Mouse (Mus musculus) ES-Bruce4 (cell line): ENCODE data around the gene Csrnp2. TPM values are rescaled to one million over a fixed set of nuclear protein-coding genes. Genes with fewer than 3 reads are reported as not detected.

Source experiments
- H3K27ac ChIP-seq: 2 replicates; pipeline ENCODE4 v1.5.1; 2012; ENCODE audit warnings: low read length, inconsistent platforms; ENCODE audit not compliant: insufficient read depth
- H3K27me3 ChIP-seq: 2 replicates; pipeline ENCODE4 v1.6.1; 2012; ENCODE audit warnings: mild to moderate bottlenecking, low read length, inconsistent platforms; ENCODE audit not compliant: control insufficient read depth, poor library complexity, insufficient read depth, severe bottlenecking
- H3K36me3 ChIP-seq: 2 replicates; pipeline ENCODE4 v1.6.1; 2012; ENCODE audit warnings: inconsistent platforms, mild to moderate bottlenecking, low read length, moderate library complexity; ENCODE audit not compliant: control insufficient read depth, poor library complexity, insufficient read depth, severe bottlenecking
- H3K4me1 ChIP-seq: one replicate; pipeline ENCODE4 v1.8.1; 2011; ENCODE audit warnings: low read length; ENCODE audit not compliant: control insufficient read depth, insufficient read depth
- H3K4me3 ChIP-seq: 2 replicates; pipeline ENCODE4 v1.5.1; 2011; ENCODE audit warnings: low read depth, mild to moderate bottlenecking, low read length
- H3K9ac ChIP-seq: 2 replicates; pipeline ENCODE4 v1.6.1; 2012; ENCODE audit warnings: low read depth, mild to moderate bottlenecking, inconsistent platforms; ENCODE audit not compliant: poor library complexity, severe bottlenecking
- H3K9me3 ChIP-seq: replicated peaks from 2 replicates; pipeline ENCODE4 v1.6.1; 2012; ENCODE audit warnings: mild to moderate bottlenecking, low read length, inconsistent platforms; ENCODE audit not compliant: control insufficient read depth, poor library complexity, insufficient read depth, severe bottlenecking
- CTCF ChIP-seq: IDR thresholded peaks from one replicate; pipeline ENCODE4 v1.8.1; 2011; ENCODE audit warnings: low read depth, low read length
- EP300 ChIP-seq: IDR thresholded peaks from 2 replicates; pipeline ENCODE4 v1.6.1; 2011; ENCODE audit warnings: low read depth, low read length; ENCODE audit not compliant: insufficient read depth
- POLR2A ChIP-seq: IDR thresholded peaks from one replicate; pipeline ENCODE4 v1.8.1; 2011; ENCODE audit warnings: low read length; ENCODE audit not compliant: insufficient read depth
- polyA plus RNA-seq: library from polyadenylated mRNA; stranded (reverse); fragments of >200 nt; gene quantifications from 2 replicates; pipeline ENCODE4 v1.2.4, GENCODE M21; 2011; ENCODE audit warnings: low read depth; ENCODE audit not compliant: missing spikeins, insufficient read depth, insufficient read length

Gene Csrnp2
- polyA plus RNA-seq, 1 experiment, result 6.8 TPM

DNA sequence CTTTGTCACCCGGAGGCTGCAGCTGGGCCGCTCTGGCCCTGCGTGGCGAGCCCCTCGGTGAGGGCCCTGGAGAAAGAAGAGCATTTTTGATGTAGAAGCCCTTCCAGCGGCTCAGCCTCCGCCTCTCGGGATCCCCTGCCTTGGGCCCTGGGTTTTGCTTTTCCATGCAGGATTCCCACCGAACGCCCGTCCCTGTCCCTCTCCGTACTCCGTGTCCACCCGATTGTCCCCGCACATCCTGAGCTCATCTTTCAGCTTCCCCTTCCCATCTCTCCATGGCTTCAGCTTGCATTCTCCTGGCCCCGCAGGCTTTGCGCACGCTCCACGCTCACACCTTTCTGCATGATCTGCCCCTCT lies 26.1 kb downstream of the Csrnp2 start:
- H3K27me3 ChIP-seq, result no peaks in the 10 kb centered on the region
- no peak overlapping the region for H3K27ac ChIP-seq
- TF ChIP-seq EP300, result no peak
- TF ChIP-seq CTCF, result no peak
- TF ChIP-seq POLR2A, result no peak
- peaks cover 2% of the 10 kb centered on the region for H3K4me1 ChIP-seq
- no peaks in the 10 kb centered on the region for H3K36me3 ChIP-seq
- peak overlapping the region; percentile 67 for H3K9ac ChIP-seq
- no peaks in the 10 kb centered on the region for H3K9me3 ChIP-seq
- H3K4me3 ChIP-seq, result peak overlapping the region; percentile 72

DNA sequence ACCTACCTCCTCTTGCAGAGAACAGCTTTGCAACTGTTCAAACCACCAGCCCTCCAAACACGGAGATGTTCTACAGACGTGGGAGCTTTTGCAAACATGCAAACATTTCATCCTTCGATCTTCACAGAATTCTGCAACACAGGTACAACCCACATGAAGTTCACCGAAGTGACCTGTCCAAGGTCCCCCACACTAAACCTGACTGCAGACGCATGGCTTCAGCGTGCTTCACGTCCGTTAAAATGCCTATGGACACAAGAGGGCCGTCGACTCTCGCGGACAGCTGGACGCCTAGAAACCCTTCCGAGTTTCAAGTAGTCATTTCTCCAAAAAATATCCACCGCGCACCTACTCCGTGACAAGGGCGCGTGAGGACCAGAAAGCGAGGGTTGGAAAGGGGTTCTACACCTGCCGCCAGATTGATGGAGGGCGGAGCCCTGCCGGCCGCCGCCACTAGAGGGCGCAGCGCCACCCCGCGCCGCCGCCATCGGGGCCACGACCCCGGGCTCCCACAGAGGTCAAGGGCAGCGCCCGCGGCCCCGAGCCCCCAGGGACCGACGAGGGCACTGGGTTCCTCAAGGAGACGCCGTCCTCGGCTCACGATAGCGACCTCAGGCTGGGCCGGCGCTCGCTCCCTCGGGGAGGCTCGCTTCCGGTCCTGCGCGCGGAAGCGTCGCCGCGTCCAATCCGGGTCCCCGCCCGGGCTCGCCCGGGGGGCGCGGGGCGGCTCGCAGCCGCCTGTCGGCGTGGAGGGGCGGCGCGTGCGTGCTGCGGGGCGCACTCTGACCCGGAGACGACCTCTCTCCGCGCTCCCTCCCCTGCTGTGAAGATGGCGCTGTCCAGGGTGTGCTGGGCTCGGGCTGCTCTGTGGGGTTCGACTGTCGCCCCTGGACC lies 26.7 kb downstream of the Csrnp2 start, which contains the start of gene Letmd1:
Gene Letmd1, plus strand, starts transcription at position 729 of the 894 bp plus-strand sequence.
- no peaks in the 10 kb centered on the region for H3K9me3 ChIP-seq
- TF ChIP-seq CTCF (peak; percentile 61), POLR2A (no peak), EP300 (0 out of 2 replicates have a peak, but pooled peaks have one; percentile 0)
- H3K36me3 ChIP-seq, result no peaks in the 10 kb centered on the region
- peak within 1 kb of the TSS; percentile 67 for H3K9ac ChIP-seq
- H3K4me1 ChIP-seq, result peaks cover 2% of the 10 kb centered on the region
- no peaks in the 10 kb centered on the region for H3K27me3 ChIP-seq
- peak within 1 kb of the TSS; percentile 72 for H3K4me3 ChIP-seq
- no peak within 1 kb of the TSS for H3K27ac ChIP-seq

- Histone ChIP-seq H3K27me3 (no peaks in the 10 kb centered on the region), H3K9me3 (no peaks in the 10 kb centered on the region), H3K27ac (no peak overlapping the region), H3K4me1 (no peaks in the 10 kb centered on the region), H3K4me3 (peak overlapping the region; percentile 72; the same call in 1 of the 2 replicates), H3K36me3 (no peaks in the 10 kb centered on the region), H3K9ac (no peak overlapping the region)
- TF ChIP-seq CTCF (no peak), POLR2A (no peak), EP300 (no peak)
Observed at GRCm38 (mm10) chr15:100467738-100468137, 27.6 kb downstream of the Csrnp2 start.

DNA sequence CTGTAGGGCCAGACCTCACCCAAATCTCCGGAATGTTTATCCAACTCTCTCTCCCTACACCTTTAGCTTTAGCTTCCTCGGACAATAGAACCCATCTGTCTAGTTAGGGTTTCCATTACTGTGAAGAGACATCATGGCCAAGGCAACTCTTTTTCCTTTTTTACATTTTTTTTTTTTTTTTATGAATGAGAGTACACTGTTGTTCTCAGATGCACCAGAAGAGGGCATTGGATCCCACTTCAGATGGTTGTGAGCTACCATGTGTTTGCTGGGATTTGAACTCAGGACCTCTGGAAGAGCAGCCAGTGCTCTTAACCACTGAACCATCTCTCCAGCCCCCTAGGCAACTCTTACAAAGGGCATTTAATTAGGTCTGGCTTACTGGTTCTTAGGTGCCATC lies 29.9 kb downstream of the Csrnp2 start:
- Histone ChIP-seq H3K4me3 (no peak overlapping the region), H3K36me3 (no peaks in the 10 kb centered on the region), H3K27ac (no peak overlapping the region), H3K9ac (no peak overlapping the region), H3K27me3 (no peaks in the 10 kb centered on the region), H3K9me3 (no peaks in the 10 kb centered on the region), H3K4me1 (peaks cover 1% of the 10 kb centered on the region)
- TF ChIP-seq CTCF (no peak), EP300 (no peak), POLR2A (no peak)

DNA sequence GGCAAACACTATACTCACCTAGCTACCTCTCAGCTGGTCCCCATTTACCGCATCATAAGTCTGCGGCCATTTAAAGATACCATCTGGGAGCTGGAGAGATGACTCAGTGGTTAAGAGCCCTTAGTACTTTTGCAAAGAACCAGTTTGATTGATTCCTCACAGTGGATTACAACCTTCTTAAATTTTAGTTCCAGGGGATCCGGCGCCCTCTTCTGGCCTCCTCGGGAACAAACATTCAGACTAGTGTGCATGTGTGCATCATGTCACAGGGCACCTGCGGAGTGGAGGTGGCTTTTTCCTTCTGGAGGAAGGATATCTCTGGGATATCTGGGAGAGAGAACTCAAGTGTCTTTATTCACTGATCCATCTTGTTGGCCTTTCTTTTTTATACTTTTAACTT lies 31.6 kb downstream of the Csrnp2 start:
- H3K9ac ChIP-seq, result no peak overlapping the region
- no peak overlapping the region for H3K4me3 ChIP-seq
- H3K36me3 ChIP-seq, result no peaks in the 10 kb centered on the region
- TF ChIP-seq CTCF (peak; percentile 67), EP300 (no peak), POLR2A (no peak)
- H3K9me3 ChIP-seq, result no peaks in the 10 kb centered on the region
- no peaks in the 10 kb centered on the region for H3K27me3 ChIP-seq
- H3K27ac ChIP-seq, result no peak overlapping the region
- H3K4me1 ChIP-seq, result peaks cover 1% of the 10 kb centered on the region

- no peaks in the 10 kb centered on the region for H3K9me3 ChIP-seq
- no peaks in the 10 kb centered on the region for H3K27me3 ChIP-seq
- no peaks in the 10 kb centered on the region for H3K36me3 ChIP-seq
- H3K27ac ChIP-seq, result no peak overlapping the region
- TF ChIP-seq EP300 (no peak), CTCF (no peak), POLR2A (no peak)
- H3K4me3 ChIP-seq, result no peak overlapping the region
- no peak overlapping the region for H3K9ac ChIP-seq
- H3K4me1 ChIP-seq, result peaks cover 1% of the 10 kb centered on the region
Observed at GRCm38 (mm10) chr15:100462086-100462485, 33.2 kb downstream of the Csrnp2 start.
